Mouse (Mus musculus): ENCODE measurements at regions not wholly inside any gene's neighbourhood (a gene's known extent, or its start where the extent isn't known, plus 50 kb on each side); places are given as distances from the start of the nearest gene placed in this dataset.
A peak's percentile ranks its signal among the peaks of the same experiment; 100 is the strongest.
"Not testable (repeated sequence)": the region's sequence is repeated elsewhere in the genome, so short reads cannot be mapped to it uniquely, and the experiment has no call there.

DNA sequence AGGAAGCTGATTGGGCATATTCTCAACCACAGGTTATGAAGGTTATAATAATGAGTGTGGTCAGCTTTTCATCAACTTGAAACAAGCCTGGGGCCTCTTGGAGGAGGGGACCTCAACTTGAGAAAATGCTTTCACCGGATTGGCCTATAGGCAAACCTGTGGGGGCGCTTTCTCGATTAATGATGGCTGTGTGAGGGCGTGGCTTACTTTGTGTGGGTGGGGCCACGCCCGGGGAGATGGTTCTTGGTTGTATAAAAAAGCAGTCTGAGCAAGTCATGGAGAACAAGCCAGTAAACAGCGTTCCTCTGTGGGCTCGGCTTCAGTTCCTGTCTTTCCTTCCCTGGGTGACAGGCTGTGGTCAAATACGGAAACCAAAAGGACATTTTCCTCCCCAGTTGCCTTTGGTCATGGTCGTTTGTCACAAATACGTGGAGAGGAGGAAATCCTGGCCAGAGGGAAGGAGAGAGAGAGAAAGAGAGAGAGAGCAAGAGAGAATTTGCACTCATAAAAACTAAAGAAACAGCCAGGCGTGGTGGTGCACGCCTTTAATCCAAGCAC lies 163.1 kb downstream of the Ifng start:
- DNase-seq, result no peak

DNA sequence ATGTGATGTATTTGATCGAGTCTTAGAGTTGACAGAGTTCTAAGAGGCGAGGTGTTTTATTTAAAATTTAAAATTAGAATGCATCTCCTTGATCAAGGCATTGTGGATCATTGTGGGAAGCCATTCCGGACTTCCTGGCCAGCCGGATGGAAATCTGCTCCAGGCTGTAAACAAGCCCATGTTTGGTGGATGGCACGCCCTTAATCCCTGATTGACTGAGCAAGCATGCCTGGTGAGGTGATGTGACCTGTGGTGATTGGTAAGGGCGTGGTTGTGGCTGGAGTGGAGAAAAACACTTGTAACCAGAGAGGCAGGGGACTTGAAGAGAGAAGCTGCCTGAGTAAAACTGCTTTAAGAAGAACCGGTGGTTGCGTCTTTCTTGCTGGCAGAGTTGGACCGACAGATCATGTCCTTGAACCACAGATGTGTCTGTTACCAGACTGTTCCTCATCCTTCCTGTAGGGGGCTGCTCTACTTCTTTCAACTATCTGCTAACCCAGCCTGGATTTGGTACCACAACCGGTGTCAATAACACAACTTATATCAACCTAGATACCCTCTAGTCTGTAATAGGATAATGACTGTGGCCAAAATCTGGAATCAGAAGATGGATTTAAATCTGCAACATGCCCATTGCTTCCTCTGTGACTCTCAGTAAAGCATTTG lies 164.4 kb downstream of the Ifng start:
- no peak for DNase-seq

DNA sequence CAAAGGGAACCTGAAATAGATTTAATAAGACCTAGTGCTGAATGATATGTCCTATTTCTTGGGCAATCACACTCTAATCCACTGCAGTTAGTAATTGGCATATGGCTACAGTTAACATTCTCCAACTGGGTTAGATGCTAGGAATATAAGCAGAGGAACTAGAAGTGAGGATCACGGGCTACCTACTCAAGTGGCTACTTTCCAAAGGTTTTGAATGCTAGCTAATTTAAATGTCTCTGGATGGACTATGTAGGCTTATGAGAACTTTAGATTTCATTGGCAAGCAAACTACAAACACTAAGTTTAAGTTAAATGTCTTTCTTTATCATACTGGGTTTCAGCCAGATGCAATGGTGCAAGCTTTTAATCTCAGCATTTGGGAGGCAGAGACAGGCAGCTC lies 166.6 kb downstream of the Ifng start:
- DNase-seq, result no peak

DNA sequence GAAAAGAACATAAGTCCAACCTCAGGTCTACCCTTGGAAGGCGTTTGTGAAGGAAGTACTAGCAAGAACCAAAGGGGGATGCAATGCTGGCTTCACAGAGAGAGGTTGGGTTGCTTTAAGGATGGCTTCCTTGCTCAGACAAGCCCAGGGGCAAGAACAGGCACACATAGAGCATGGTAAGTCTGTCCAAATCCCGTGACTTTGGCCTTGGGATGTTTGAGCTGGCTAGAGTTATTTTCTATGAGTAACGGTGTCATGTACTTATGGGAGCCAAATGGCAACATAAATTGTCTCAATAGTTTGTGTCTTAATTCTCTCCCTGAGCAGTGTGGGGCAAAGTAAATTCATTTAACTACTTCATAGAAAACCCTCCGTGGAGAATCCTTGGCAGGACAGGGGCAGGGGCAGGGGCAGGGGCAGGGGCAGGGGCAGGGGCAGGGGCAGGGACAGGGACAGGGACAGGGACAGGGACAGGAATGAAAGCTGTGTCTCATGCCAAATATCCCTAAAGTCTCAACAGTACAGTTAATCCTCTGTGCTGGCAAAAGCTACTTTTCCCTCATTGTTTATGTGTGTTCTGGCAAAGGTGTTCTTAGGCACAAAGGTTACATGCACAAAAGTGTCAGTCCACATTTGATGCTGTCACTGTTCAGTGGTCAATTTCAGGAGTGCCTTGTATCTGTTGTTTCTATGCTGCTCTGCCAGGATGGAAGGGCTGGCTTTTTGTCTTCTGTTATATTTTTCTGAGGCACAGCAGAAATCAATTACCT lies 167.7 kb downstream of the Ifng start:
- no peak for DNase-seq

DNA sequence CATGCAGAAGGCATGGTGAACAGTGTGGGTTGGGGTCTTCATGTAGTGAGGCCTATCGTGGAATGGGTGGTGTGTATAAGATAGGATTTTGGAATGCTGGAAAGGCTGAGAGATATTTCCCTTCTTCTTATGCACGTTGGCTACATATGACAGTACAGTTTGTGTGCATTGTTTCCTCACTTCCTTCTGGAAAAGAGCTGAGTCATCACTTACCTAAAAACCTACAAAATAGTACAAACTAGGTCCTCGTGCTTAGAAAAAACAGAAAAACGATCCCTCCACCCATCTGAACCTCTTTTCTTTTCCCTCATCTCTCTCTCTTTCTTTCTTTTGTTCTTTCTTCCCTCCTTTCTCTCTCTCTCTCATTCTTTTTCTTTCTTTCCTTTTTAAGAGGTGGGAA lies 168.3 kb downstream of the Ifng start:
- no peak for DNase-seq

DNA sequence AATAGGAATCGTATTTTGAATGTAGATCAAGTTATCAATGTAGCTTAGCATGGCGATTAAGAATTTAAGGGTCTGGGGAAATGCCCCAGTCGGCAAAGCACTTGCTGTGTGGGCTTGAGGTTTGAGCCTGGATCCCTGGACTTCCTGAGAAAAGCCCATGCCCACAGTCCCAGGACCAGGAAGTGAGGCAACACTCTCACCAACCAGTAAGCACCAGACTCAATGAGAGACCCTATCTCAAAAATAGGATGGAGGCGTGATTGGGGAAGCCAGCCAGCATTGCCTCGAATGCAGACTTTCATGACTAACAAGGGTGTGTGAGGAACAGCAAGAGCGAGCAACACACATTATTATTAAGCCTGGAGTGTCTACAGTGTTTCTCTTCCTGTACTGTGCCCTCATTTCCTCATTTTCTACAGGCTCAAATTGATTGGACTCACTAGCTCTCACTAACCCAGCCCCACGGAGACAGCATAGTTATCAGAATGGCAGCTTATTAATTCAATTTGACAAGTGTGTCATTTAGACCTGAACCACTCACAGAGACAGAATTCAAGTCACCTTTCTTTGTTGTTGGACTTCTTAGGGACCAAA lies 170.1 kb downstream of the Ifng start:
- DNase-seq, result no peak

DNA sequence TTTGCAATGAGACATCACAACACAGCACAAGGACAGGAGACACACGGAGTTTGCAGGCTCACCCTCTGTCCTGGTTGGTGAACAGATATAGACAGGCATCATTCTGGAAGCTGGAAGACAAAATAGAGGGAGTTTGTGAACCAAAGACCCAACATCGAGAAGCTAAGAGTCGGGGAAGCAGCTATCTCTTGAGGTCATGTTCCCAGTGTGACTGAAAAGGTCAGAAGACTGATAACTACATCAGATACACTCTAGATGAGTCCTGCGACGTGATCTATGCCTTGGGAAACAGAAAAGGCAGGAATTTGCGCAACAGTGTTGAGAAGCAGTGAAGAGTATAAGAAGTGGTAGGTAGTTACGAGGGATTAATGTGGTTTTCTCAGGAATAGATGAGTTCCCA lies 171.2 kb downstream of the Ifng start:
- DNase-seq, result no peak

- DNase-seq, result no peak
Measured at GRCm38 (mm10) chr10:118613056-118613695, 172.3 kb downstream of the Ifng start.

GRCm38 (mm10) chr10:118614251-118614865 lies 173.5 kb downstream of the Ifng start:
- no peak for DNase-seq

GRCm38 (mm10) chr10:118615131-118616020 lies 174.5 kb downstream of the Ifng start:
- DNase-seq, result no peak

DNA sequence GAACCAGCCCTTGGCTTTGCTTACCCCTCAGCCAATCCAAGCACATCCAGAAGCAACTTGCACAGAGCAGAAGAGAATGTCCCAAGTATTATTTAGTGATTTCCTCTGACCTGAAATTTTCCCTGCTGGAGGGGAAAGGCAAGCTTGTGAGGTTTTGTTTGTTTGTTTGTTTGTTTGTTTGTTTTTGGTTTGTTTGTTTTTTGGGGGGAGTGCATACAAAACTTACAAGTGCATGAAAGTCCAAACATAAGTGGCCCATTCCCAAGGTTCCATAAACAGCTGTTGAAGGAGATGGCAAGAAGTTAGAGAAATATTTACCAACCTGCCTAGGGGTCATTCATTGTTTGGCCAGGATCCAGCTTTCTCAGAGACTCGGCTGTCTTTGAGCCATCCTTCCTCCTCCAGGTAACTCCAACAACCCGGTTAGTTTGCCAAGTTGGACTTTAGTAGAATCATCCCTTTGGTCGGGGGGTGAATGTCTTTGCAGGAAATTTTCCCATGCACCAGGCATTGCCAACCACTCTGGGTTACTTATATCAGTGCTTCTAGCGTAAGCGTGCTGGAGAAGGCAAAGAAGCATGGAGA lies 175.3 kb downstream of the Ifng start:
- DNase-seq, result no peak

GRCm38 (mm10) chr10:118617291-118618044 lies 176.6 kb downstream of the Ifng start:
- DNase-seq, result peak; percentile 40

DNA sequence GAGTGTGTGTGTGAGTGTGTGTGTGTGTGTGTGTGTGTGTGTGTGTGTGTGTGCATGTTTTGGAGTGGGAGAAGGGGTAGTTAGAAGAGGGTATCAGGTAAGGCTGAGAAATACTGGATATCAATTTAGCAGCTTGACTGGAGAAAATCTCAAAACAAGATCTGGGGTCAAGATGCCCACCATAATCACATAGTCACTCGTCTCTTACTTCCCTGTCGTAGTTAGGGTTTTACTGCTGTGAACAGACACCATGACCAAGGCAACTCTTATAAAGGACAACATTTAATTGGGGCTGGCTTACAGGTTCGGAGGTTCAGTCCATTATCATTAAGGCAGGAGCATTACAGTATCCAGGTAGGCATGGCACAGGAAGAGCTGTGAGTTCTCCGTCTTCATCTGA lies 177.4 kb downstream of the Ifng start:
- not testable (repeated sequence) for DNase-seq

DNA sequence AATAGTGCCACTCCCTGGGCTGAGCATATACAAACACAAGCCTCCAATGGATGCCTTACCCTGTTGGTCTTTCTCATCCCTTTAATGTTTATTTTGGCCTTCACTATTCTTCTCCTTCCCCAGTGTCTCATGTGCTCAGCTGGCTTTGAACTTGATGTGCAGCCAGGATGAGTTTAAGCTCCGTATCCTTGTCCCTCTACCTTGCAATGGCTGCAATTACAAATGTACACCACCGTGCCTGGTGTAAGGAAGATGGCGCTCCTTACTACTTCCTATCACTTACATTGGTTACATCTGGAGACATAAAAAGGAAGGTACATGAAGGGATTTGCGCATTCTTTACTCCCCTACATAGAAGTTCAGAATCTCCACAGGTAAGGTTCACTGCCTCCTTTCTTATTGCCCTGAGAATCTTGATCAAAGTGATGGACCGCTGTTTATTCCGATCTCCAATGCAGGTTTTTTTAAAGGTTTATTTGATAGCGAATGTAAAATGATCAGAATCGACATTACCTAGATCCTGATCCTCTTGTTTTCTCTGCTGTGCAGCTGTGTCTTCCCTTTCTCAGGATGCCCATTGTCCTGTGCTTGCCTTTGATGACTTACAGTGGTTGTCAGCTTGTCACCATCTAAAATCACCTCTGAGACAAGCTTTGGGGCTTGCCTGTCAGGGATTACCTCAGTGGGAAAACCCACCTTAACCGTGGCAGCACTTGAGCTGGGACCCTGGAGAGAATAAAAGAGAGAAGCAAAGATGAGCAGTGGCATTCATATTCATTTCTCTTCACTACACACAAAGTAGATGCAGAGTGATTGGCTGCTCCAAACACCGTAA lies 178.1 kb downstream of the Ifng start:
- DNase-seq, result no peak

- no peak for DNase-seq
Measured at GRCm38 (mm10) chr10:118619601-118620000, 178.8 kb downstream of the Ifng start.

GRCm38 (mm10) chr10:118620611-118621010 lies 179.8 kb downstream of the Ifng start:
- DNase-seq, result no peak

DNA sequence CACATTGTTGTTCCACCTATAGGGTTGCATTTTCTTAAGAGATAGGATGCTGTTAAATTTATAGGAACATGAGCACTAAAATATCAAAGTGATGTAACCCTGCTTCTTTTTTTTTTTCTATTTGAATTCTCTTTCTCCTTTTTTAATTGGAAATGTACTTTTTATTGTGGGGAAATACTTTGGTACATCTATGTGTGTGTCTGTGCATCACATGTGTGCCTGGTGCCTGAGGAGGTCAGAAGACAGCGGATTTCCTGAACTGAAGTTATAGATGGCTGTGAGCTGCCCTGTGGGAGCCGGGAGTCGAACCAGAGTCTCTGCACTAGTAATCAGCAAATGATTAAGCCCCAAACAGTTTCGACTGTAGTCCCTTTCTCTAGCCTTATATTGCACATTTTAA lies 180.7 kb downstream of the Ifng start:
- DNase-seq, result no peak

- no peak for DNase-seq
Measured at GRCm38 (mm10) chr10:118622131-118622530, 181.3 kb downstream of the Ifng start.

- no peak for DNase-seq
Measured at GRCm38 (mm10) chr10:118622916-118623315, 182.1 kb downstream of the Ifng start.

DNA sequence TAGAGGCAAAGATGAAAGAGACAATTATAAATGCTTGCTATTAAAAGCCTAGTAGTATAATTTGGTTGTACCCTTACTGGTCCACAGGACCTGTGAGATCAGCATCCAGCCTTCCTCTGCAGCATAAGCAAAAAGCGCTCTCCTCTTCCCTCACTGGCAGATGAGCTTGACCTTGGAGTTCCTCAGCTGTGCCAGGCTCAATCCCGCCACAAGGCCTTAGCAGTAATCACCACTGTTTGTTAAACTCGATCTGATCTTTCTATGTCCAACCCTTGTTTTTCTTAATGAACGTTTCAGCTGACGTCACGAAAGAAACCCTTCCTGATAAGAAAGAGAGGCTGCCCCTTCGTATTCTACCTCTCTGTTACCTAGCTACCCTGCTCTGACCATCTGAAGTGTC lies 183.5 kb downstream of the Ifng start:
- no peak for DNase-seq
